Mouse (Mus musculus): ENCODE data around the gene Swi5.

DNA sequence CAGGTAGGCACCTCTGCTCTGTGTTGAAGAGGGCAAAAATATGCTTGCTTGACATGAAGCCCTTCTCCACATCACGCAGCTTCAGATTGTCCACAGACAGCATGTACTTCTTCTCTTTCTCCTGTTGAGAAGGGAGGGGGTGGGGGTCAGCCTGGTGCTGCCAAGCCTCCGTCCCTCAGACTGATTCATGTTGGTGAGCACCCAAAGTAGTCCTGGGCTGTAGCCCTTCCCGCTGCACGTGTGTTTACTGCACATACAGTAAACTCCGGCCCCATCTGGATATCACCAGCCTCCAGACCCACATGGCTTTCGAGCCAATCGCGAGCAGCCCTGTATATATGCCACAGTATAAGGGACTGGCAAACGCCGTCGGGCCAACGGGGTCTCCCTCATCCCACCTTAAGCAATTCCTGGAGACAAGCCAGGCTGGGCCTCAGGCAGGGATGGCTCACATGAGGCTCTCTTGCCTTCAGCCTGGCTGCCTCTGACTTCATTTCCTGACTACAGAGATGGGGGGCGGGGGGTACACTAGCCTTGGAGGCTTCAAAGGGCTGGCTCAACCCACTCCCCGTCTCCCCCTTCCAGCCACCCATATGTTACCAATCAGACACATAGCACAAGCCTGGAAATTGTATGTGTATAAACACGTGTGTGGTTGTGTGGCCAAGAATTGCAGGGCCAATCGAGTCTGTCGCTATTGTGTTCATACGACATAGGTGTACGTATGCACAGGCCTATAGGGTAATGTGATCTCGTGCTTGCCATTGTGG is 29.2 kb upstream of the Swi5 start:
- TF ChIP-seq CTCF (IDR thresholded peaks at IDR 0.05; ENCODE audit: extremely low read depth, insufficient read length, insufficient replicate concordance, low read depth, low read length) (no peak), POLR2A (IDR thresholded peaks at IDR 0.05; ENCODE audit: low read depth, low read length) (no peak)

Data from small intestine, adult 2 months (tissue).